Mouse (Mus musculus) MEL (cell line): ENCODE data around the gene Pik3cg. TPM values are rescaled to one million over a fixed set of nuclear protein-coding genes. Genes with fewer than 3 reads are reported as not detected.
A peak's percentile ranks its signal among the peaks of the same experiment; 100 is the strongest.

ENCODE experiments used
- DNase-seq: peaks from one replicate; pipeline ENCODE4 v3.0.0; 2011; ENCODE audit warnings: low read depth, low spot score
- H3K27ac ChIP-seq: 2 replicates; pipeline ENCODE4 v1.5.1; 2012; ENCODE audit warnings: low read depth, mild to moderate bottlenecking, control low read depth, low read length, moderate library complexity; ENCODE audit not compliant: control insufficient read depth
- H3K27me3 ChIP-seq, 2 experiments: fragments of 150-350 bp in 1 of 2; sonication (generic) in 1 of 2; 2 replicates each; pipeline ENCODE4 v1.6.1; 2012; ENCODE audit warnings: low read length in 2 of 2, mild to moderate bottlenecking in 2 of 2, improper control_type of control experiment in 1 of 2, moderate library complexity in 1 of 2; ENCODE audit not compliant: insufficient read depth in 2 of 2, control insufficient read depth in 1 of 2
- H3K36me3 ChIP-seq, 2 experiments: 2 replicates each; pipeline ENCODE4 v1.6.1; 2012 to 2014; ENCODE audit warnings: low read length in 2 of 2, improper control_type of control experiment in 1 of 2, inconsistent platforms in 1 of 2, mild to moderate bottlenecking in 1 of 2; ENCODE audit not compliant: insufficient read depth in 2 of 2, control insufficient read depth in 1 of 2
- H3K4me1 ChIP-seq, 2 experiments: fragments of 150-350 bp in 1 of 2; sonication (generic) in 1 of 2; 2 replicates each; pipeline ENCODE4 v1.6.1; 2012; ENCODE audit warnings: low read length in 2 of 2, improper control_type of control experiment in 1 of 2, mild to moderate bottlenecking in 1 of 2; ENCODE audit not compliant: insufficient read depth in 2 of 2, control insufficient read depth in 1 of 2
- H3K4me3 ChIP-seq, 2 experiments: fragments of 150-350 bp in 1 of 2; sonication (generic) in 1 of 2; 2 replicates each; pipeline ENCODE4 v1.5.1; 2012; ENCODE audit warnings: low read depth in 2 of 2, low read length in 2 of 2, mild to moderate bottlenecking in 2 of 2, moderate library complexity in 2 of 2, control low read depth in 1 of 2, improper control_type of control experiment in 1 of 2; ENCODE audit not compliant: control insufficient read depth in 1 of 2, insufficient read depth in 1 of 2
- H3K79me2 ChIP-seq: 2 replicates; pipeline ENCODE4 v1.6.1; 2012; ENCODE audit warnings: mild to moderate bottlenecking, low read length, moderate library complexity; ENCODE audit not compliant: control insufficient read depth, poor library complexity, insufficient read depth
- H3K9ac ChIP-seq: 2 replicates; pipeline ENCODE4 v1.6.1; 2012; ENCODE audit warnings: low read depth, mild to moderate bottlenecking, control low read depth, low read length, moderate library complexity; ENCODE audit not compliant: control insufficient read depth, poor library complexity, severe bottlenecking
- H3K9me3 ChIP-seq: fragments of 150-350 bp; sonication (generic); replicated peaks from 2 replicates; pipeline ENCODE4 v1.6.1; 2012; ENCODE audit warnings: mild to moderate bottlenecking, low read length, improper control_type of control experiment, moderate library complexity; ENCODE audit not compliant: insufficient read depth
- BHLHE40 ChIP-seq: IDR thresholded peaks from 2 replicates; pipeline ENCODE4 v1.6.1; 2012; ENCODE audit warnings: low read depth, mild to moderate bottlenecking, inconsistent platforms, low read length, improper control_type of control experiment, borderline replicate concordance
- CTCF ChIP-seq, 3 experiments: IDR thresholded peaks in 2 of 3; conservative IDR thresholded peaks in 1 of 3; 2 replicates each; pipeline ENCODE4 v1.5.1; 2011 to 2012; ENCODE audit warnings: low read length in 3 of 3, low read depth in 2 of 3, mild to moderate bottlenecking in 2 of 3, improper control_type of control experiment in 1 of 3, inconsistent platforms in 1 of 3, mixed read lengths in 1 of 3, moderate library complexity in 1 of 3; ENCODE audit not compliant: control insufficient read depth in 1 of 3, insufficient read depth in 1 of 3, poor library complexity in 1 of 3, severe bottlenecking in 1 of 3
- ELF1 ChIP-seq: IDR thresholded peaks from 2 replicates; pipeline ENCODE4 v1.6.1; 2014; ENCODE audit warnings: low read depth, mild to moderate bottlenecking, inconsistent platforms, low read length, improper control_type of control experiment, moderate library complexity
- EP300 ChIP-seq, 2 experiments: IDR thresholded peaks; 2 replicates each; pipeline ENCODE4 v1.6.1; 2011; ENCODE audit warnings: improper control_type of control experiment in 2 of 2, low read length in 2 of 2, low read depth in 1 of 2, mild to moderate bottlenecking in 1 of 2
- GABPA ChIP-seq: IDR thresholded peaks from 2 replicates; pipeline ENCODE4 v1.6.1; 2012; ENCODE audit warnings: low read depth, mild to moderate bottlenecking, inconsistent platforms, low read length, improper control_type of control experiment, moderate library complexity
- GATA1 ChIP-seq: IDR thresholded peaks from 2 replicates; pipeline ENCODE4 v1.6.1; 2011; ENCODE audit warnings: low read depth, low read length, improper control_type of control experiment
- HCFC1 ChIP-seq: IDR thresholded peaks from 2 replicates; pipeline ENCODE4 v1.6.1; 2012; ENCODE audit warnings: low read depth, mild to moderate bottlenecking, inconsistent platforms, low read length, improper control_type of control experiment, moderate library complexity
- JUND ChIP-seq: IDR thresholded peaks from 2 replicates; pipeline ENCODE4 v1.6.1; 2011; ENCODE audit warnings: low read depth, mild to moderate bottlenecking, improper control_type of control experiment, low read length
- KAT2A ChIP-seq: conservative IDR thresholded peaks from 2 replicates; pipeline ENCODE4 v1.6.1; 2012; ENCODE audit warnings: low read depth, low read length, improper control_type of control experiment, inconsistent platforms
- MAX ChIP-seq: IDR thresholded peaks from 2 replicates; pipeline ENCODE4 v1.6.1; 2011; ENCODE audit warnings: low read length, improper control_type of control experiment
- MEF2A ChIP-seq: IDR thresholded peaks from 2 replicates; pipeline ENCODE4 v1.6.1; 2014; ENCODE audit warnings: low read depth, mild to moderate bottlenecking, inconsistent platforms, low read length, improper control_type of control experiment; ENCODE audit not compliant: poor library complexity, insufficient replicate concordance, severe bottlenecking; ENCODE audit errors: extremely low read depth
- MXI1 ChIP-seq: IDR thresholded peaks from 2 replicates; pipeline ENCODE4 v1.6.1; 2011; ENCODE audit warnings: mild to moderate bottlenecking, low read depth, low read length, improper control_type of control experiment
- MYC ChIP-seq: IDR thresholded peaks from 2 replicates; pipeline ENCODE4 v1.6.1; 2011; ENCODE audit warnings: low read depth, mild to moderate bottlenecking, low read length, improper control_type of control experiment, moderate library complexity
- NRF1 ChIP-seq: IDR thresholded peaks from 2 replicates; pipeline ENCODE4 v1.6.1; 2014; ENCODE audit warnings: low read depth, mild to moderate bottlenecking, inconsistent platforms, low read length, improper control_type of control experiment, moderate library complexity; ENCODE audit not compliant: poor library complexity, insufficient read depth, severe bottlenecking
- POLR2AphosphoS2 ChIP-seq: IDR thresholded peaks from 2 replicates; pipeline ENCODE4 v1.6.1; 2011; ENCODE audit warnings: low read length, improper control_type of control experiment
- POLR2AphosphoS5 ChIP-seq: IDR thresholded peaks from 2 replicates; pipeline ENCODE4 v1.6.1; 2012; ENCODE audit warnings: low read depth, borderline replicate concordance, mild to moderate bottlenecking, inconsistent platforms, low read length, moderate library complexity, mixed read lengths
- RAD21 ChIP-seq: IDR thresholded peaks from 2 replicates; pipeline ENCODE4 v1.6.1; 2011; ENCODE audit warnings: mild to moderate bottlenecking, low read depth, low read length, improper control_type of control experiment
- TBP ChIP-seq: IDR thresholded peaks from 2 replicates; pipeline ENCODE4 v1.8.0; 2011; ENCODE audit warnings: low read depth, low read length, improper control_type of control experiment
- TCF12 ChIP-seq: IDR thresholded peaks from 2 replicates; pipeline ENCODE4 v1.6.1; 2014; ENCODE audit warnings: low read depth, mild to moderate bottlenecking, inconsistent platforms, low read length, improper control_type of control experiment, moderate library complexity
- UBTF ChIP-seq: IDR thresholded peaks from 2 replicates; pipeline ENCODE4 v1.6.1; 2012; ENCODE audit warnings: low read depth, mild to moderate bottlenecking, inconsistent platforms, low read length, improper control_type of control experiment, moderate library complexity, borderline replicate concordance; ENCODE audit not compliant: insufficient read depth
- USF1 ChIP-seq: IDR thresholded peaks from 2 replicates; pipeline ENCODE4 v1.6.1; 2014; ENCODE audit warnings: low read depth, mild to moderate bottlenecking, inconsistent platforms, low read length, improper control_type of control experiment, moderate library complexity
- ZC3H11A ChIP-seq: IDR thresholded peaks from 2 replicates; pipeline ENCODE4 v1.6.1; 2012; ENCODE audit warnings: low read depth, mild to moderate bottlenecking, inconsistent platforms, low read length, improper control_type of control experiment
- polyA plus RNA-seq, 2 experiments: library from polyadenylated mRNA; stranded (reverse) in 1 of 2; unstranded in 1 of 2; fragments of >175 nt in 1 of 2; fragments of >200 nt in 1 of 2; gene quantifications; 2 replicates each; pipeline versions ENCODE4 v1.2.1 to v1.2.4; 2012; ENCODE audit warnings: low replicate concordance in 2 of 2, low read depth in 1 of 2; ENCODE audit not compliant: insufficient read length in 2 of 2, insufficient read depth in 1 of 2, missing spikeins in 1 of 2
- total RNA-seq: library from RNA; depleted of rRNA; stranded (reverse); fragments of 300-350 nt; gene quantifications from 2 replicates; pipeline ENCODE4 v1.2.3, GENCODE M21; 2012

Pik3cg gene
- total and polyA plus RNA-seq, 3 experiments = 4.9 to 8.5 TPM; not detected in 1

DNA sequence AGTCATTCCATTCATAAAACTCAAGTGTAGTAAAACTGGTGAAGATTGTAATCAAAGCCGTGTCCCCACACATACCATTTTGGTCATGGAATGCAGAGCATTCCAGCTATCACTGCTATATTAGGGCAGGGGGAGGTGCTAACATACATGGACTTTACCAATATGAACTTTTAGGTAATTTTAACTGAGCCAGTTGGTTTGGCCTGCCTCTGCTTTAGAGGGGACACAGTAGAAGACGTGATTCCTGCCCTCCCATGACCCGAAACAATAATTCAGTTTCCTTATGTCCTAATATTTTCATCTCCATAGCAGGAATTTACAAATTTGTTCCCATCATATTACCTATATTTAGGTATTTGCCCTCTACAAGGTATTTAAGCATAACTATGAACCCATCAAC, 1.3 kb downstream of the Pik3cg start:
- H3K4me1 ChIP-seq = peaks cover 5 to 8% of the 10 kb centered on the region in 2 experiments
- no peak overlapping the region for H3K27ac ChIP-seq
- H3K27me3 ChIP-seq = no peaks in the 10 kb centered on the region
- H3K79me2 ChIP-seq = no peaks in the 10 kb centered on the region; the same call in 1 of the 2 replicates
- TF ChIP-seq GATA1 (no peak), UBTF (no peak), ELF1 (no peak), USF1 (no peak), TBP (no peak), HCFC1 (no peak), POLR2AphosphoS2 (no peak)
- no peak overlapping the region for H3K9ac ChIP-seq
- H3K36me3 ChIP-seq = peaks cover 0 to 4% of the 10 kb centered on the region in 2 experiments; a peak in 2 of 4 replicates
- DNase-seq = peak; percentile 38
- peak overlapping the region in 1 of 2 experiments; percentile 75; a peak in 2 of 4 replicates for H3K4me3 ChIP-seq
- no peaks in the 10 kb centered on the region for H3K9me3 ChIP-seq

DNA sequence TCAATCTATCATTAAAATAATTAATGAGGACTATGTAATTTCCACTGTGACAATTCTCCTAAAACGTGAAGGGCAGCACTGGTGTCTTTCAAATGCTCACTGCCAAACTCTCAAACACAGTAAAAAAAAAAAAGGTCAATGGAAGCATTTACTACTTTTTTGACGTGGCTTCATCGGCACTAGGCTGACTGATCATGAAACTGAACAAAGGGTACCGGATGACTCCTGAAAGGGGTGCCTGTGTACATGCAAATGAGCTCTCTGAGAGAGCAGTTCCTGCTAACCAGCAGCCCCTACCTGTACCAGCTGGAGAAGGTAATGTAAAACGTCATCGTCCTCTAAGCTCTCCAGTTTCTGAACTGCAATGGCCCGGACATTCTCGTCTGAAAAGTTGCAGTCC, 4.8 kb downstream of the Pik3cg start:
- no peaks in the 10 kb centered on the region; the same call in 1 of the 2 replicates for H3K79me2 ChIP-seq
- DNase-seq = no peak
- TF ChIP-seq MEF2A (no peak), MXI1 (no peak), RAD21 (no peak)
- H3K36me3 ChIP-seq = peaks cover 0 to 21% of the 10 kb centered on the region in 2 experiments; a peak in 2 of 4 replicates
- H3K4me1 ChIP-seq = peaks cover 21 to 22% of the 10 kb centered on the region in 2 experiments
- H3K4me3 ChIP-seq = no peak overlapping the region
- H3K27ac ChIP-seq = no peak overlapping the region
- H3K9ac ChIP-seq = no peak overlapping the region
- no peaks in the 10 kb centered on the region for H3K9me3 ChIP-seq
- no peaks in the 10 kb centered on the region for H3K27me3 ChIP-seq

DNA sequence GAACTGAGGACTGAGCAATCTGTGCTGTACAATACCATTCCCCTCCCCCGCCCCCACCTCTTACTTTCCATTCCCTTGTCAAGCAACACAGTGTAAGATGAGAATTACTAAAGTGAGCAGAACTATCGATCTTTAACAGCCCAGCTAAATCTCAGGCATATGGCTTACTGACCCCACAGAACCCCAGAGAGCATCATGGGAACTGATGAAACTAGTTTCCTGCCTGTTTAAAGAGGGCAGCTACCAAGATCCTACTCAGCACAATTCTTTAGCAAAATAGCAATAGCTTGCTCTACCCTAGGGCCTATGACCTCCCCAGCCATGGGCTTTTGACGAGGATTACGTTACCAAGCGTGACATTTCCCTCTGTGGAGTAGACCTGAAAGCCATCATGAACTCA, 5.9 kb downstream of the Pik3cg start:
- no peaks in the 10 kb centered on the region; the same call in 1 of the 2 replicates for H3K79me2 ChIP-seq
- no peaks in the 10 kb centered on the region for H3K27me3 ChIP-seq
- H3K27ac ChIP-seq = no peak overlapping the region
- peaks cover 0 to 30% of the 10 kb centered on the region in 2 experiments; a peak in 2 of 4 replicates for H3K36me3 ChIP-seq
- TF ChIP-seq BHLHE40 (no peak), GABPA (no peak), RAD21 (no peak), KAT2A (no peak), POLR2AphosphoS2 (no peak), MAX (no peak), JUND (no peak), MYC (no peak), EP300 (IDR thresholded peaks at IDR 0.05; ENCODE audit: low read depth in 1 of 2, low read length in 2 of 2) (no peak), TCF12 (no peak), POLR2AphosphoS5 (no peak), CTCF (IDR thresholded peaks at IDR 0.05 in 2 of 3, conservative IDR thresholded peaks at IDR 0.05 in 1 of 3; ENCODE audit: control insufficient read depth in 1 of 3, insufficient read depth in 1 of 3, low read depth in 2 of 3, low read length in 3 of 3, poor library complexity in 1 of 3, severe bottlenecking in 1 of 3) (no peak), NRF1 (no peak), ZC3H11A (no peak), USF1 (no peak), TBP (no peak)
- H3K9me3 ChIP-seq = no peaks in the 10 kb centered on the region
- H3K9ac ChIP-seq = no peak overlapping the region
- H3K4me1 ChIP-seq = peaks cover 26 to 32% of the 10 kb centered on the region in 2 experiments
- H3K4me3 ChIP-seq = no peak overlapping the region
- no peak for DNase-seq
